Mouse (Mus musculus) forebrain, embryonic 15.5 days (tissue): ENCODE measurements around the gene Klhl6. TPM values are rescaled to one million over a fixed set of nuclear protein-coding genes. Genes with fewer than 3 reads are reported as not detected.

Experiments used
- ATAC-seq: fragments of 200-750 bp; cut with Nextera tagmentation; replicated peaks from 2 replicates; pipeline ENCODE4 v1.8.0; 2017; ENCODE audit warnings: mild to moderate bottlenecking, moderate TSS enrichment, moderate library complexity
- H3K27ac ChIP-seq: fragments of 300-500 bp; sonication (generic); replicated peaks from 2 replicates; pipeline ENCODE4 v1.5.1; 2015; ENCODE audit warnings: mild to moderate bottlenecking, inconsistent platforms
- H3K27me3 ChIP-seq: fragments of 300-500 bp; sonication (generic); 2 replicates; pipeline ENCODE4 v1.6.1; 2015; ENCODE audit warnings: inconsistent platforms
- H3K36me3 ChIP-seq: fragments of 300-500 bp; sonication (generic); 2 replicates; pipeline ENCODE4 v1.6.1; 2015; ENCODE audit warnings: mild to moderate bottlenecking, inconsistent platforms
- H3K4me1 ChIP-seq: fragments of 300-500 bp; sonication (generic); 2 replicates; pipeline ENCODE4 v1.6.1; 2015; ENCODE audit warnings: inconsistent platforms
- H3K4me2 ChIP-seq: fragments of 300-500 bp; sonication (generic); replicated peaks from 2 replicates; pipeline ENCODE4 v1.6.1; 2015; ENCODE audit warnings: mild to moderate bottlenecking, inconsistent platforms
- H3K4me3 ChIP-seq: fragments of 300-500 bp; sonication (generic); 2 replicates; pipeline ENCODE4 v1.5.1; 2015; ENCODE audit warnings: mild to moderate bottlenecking, inconsistent platforms
- H3K9ac ChIP-seq: fragments of 300-500 bp; sonication (generic); replicated peaks from 2 replicates; pipeline ENCODE4 v1.6.1; 2015; ENCODE audit warnings: mild to moderate bottlenecking, inconsistent platforms
- H3K9me3 ChIP-seq: fragments of 300-500 bp; sonication (generic); 2 replicates; pipeline ENCODE4 v1.6.1; 2016; ENCODE audit warnings: inconsistent platforms
- WGBS: fragments of 180-500 bp; shearing (Covaris S2); methylation state at CpG from one replicate; pipeline ENCODE4 v1.1.7; 2015; ENCODE audit warnings: mixed read lengths; 5-methylcytosine and 5-hydroxymethylcytosine counted together
- polyA plus RNA-seq: library from polyadenylated mRNA; unstranded; fragments of >200 nt; fragmentation: Nextera tagmentation; extraction: Ambion mirVana; gene quantifications from 2 replicates; pipeline ENCODE4 v1.2.1, GENCODE M21; 2015

Klhl6 gene
- polyA plus RNA-seq, 1 experiment from 2014 or later: 3.3 TPM

DNA sequence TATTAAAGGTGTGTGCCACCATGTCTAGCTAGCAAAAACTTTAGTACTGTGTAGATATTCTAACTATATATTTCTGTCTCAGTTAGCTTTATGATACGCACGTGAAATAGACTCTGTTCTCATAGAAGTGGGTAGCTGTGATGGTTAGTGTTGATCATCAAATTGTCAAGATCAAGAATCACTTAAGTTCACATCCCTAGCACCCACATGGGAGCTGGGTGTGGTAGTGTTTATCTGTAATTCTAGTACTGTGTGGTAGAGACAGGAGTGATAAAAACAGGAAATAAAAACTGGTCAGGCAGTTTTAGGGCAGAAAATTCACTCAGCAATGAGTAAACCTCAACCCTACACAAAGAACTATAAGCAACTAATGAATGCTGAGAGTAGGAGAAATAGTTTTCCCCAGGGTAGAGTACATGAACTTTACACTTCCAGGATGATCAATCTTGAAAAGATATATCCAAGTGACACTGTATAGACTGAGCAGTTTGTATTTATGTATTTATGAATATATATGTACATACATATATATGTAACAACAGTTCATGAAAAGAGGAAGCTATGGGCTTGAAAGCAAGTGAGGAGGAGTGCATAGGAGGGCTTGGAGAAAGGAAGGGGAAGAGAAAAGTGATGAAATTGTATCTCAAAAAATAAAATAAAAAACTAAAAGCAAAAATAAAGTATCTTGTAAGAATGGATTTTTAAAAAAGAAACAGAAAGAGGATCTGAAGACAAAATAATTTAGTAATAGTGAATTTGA, 2.2 kb upstream of the Klhl6 start:
- H3K4me1 ChIP-seq: no peaks in the 10 kb centered on the region
- WGBS: 98% methylated on average over 2 of the region's 2 CpGs
- no peak overlapping the region for H3K27ac ChIP-seq
- H3K9ac ChIP-seq: no peak overlapping the region
- 0 out of 2 replicates have a peak, but pooled peaks cover 4% of the 10 kb centered on the region for H3K9me3 ChIP-seq
- no peak overlapping the region for H3K4me3 ChIP-seq
- H3K36me3 ChIP-seq: no peaks in the 10 kb centered on the region
- ATAC-seq: no peak
- H3K4me2 ChIP-seq: no peak overlapping the region
- H3K27me3 ChIP-seq: no peaks in the 10 kb centered on the region

DNA sequence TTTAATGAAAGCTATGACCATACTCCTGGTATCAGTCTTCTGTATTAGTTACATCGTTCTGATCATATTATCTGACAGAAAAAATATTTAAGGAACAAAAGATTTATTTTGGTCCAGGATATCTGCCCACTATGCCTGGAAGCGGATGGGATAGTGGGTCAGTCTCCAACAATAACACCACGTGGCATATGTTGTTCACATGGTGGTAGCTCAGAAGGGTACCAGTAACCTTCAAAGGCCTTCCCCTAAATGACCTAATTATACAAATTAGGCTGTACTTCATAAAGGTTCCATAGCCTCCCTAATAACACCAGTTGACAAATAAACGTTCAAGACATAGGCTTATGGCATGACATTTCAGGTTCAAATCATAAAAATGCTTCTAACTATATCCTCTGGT, 722 bp upstream of the Klhl6 start:
- Histone ChIP-seq H3K27ac (no peak overlapping the region), H3K27me3 (no peaks in the 10 kb centered on the region), H3K4me2 (no peak overlapping the region), H3K9me3 (no peaks in the 10 kb centered on the region), H3K36me3 (no peaks in the 10 kb centered on the region), H3K9ac (no peak overlapping the region), H3K4me3 (no peak overlapping the region), H3K4me1 (no peaks in the 10 kb centered on the region)
- WGBS: 82% methylated on average over 4 of the region's 4 CpGs
- ATAC-seq: no peak

DNA sequence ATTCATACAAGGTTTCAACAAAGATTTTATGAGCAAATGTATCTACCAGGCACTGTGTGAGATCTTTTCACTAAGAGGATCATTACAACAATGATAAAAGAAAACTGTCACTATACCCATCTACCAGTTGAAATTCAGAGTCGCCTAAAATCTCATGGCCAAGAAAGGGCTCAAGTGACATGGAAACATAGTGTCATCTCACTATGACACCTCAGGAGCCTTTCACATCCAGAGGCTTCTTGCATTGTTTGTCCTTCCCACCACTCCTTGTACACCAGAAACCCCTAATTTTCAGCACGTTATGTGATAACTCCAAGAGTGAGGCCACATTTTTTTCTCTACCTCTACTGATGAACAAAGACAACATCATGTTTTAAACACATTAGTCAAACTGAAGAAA, 1.2 kb downstream of the Klhl6 start:
- Histone ChIP-seq H3K4me3 (no peak overlapping the region), H3K4me2 (no peak overlapping the region), H3K4me1 (no peaks in the 10 kb centered on the region), H3K27me3 (no peaks in the 10 kb centered on the region), H3K9me3 (no peaks in the 10 kb centered on the region), H3K36me3 (no peaks in the 10 kb centered on the region), H3K9ac (no peak overlapping the region), H3K27ac (no peak overlapping the region)
- WGBS: 82% methylated on average over 2 of the region's 2 CpGs
- ATAC-seq: no peak

DNA sequence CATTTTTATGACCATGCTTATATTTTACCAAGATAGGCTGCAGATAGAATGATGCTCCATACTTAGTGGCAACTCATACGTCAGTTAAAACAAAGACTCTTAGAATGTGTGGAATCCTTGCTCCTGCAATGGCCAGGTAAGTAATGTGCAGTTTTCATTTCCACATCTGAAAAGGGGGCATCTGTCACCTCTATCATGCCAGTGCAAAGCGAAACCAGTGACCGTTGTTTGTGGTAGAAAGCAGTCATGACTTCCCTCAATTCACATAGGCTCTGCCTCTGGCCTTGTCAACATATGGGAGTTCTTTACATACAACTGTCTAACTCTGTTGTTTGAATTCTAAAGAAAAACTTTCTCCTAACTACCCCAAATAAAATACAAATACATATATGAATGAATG, 1.8 kb downstream of the Klhl6 start:
- no peaks in the 10 kb centered on the region for H3K36me3 ChIP-seq
- H3K9ac ChIP-seq: no peak overlapping the region
- H3K9me3 ChIP-seq: no peaks in the 10 kb centered on the region
- no peaks in the 10 kb centered on the region for H3K4me1 ChIP-seq
- H3K4me2 ChIP-seq: no peak overlapping the region
- WGBS: 92% methylated on average over 3 of the region's 3 CpGs
- no peak for ATAC-seq
- H3K4me3 ChIP-seq: no peak overlapping the region
- no peak overlapping the region for H3K27ac ChIP-seq
- no peaks in the 10 kb centered on the region for H3K27me3 ChIP-seq

DNA sequence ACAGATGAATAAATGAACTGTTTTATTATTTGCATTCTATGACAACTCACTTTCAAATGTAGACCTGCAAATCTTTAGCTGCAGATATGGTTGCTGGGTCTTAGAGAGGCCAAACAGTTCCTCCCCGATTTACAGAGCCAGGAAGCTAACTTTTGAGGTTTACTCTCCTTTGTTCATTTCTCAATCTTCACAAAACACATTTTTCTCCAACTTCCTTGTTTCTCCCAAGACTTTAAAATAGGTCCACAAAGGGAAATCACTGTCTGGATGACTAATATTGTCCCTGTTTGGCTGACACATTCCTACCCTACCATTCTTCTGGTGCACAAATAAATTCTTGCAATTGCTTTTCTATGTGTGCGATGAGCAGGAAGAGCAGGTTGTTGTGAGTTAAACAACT, 3.1 kb downstream of the Klhl6 start:
- Histone ChIP-seq H3K4me3 (no peak overlapping the region), H3K9me3 (no peaks in the 10 kb centered on the region), H3K9ac (no peak overlapping the region), H3K27me3 (no peaks in the 10 kb centered on the region), H3K4me1 (no peaks in the 10 kb centered on the region), H3K27ac (no peak overlapping the region), H3K4me2 (no peak overlapping the region), H3K36me3 (no peaks in the 10 kb centered on the region)
- 80% methylated on average over 2 of the region's 2 CpGs for WGBS
- no peak for ATAC-seq

DNA sequence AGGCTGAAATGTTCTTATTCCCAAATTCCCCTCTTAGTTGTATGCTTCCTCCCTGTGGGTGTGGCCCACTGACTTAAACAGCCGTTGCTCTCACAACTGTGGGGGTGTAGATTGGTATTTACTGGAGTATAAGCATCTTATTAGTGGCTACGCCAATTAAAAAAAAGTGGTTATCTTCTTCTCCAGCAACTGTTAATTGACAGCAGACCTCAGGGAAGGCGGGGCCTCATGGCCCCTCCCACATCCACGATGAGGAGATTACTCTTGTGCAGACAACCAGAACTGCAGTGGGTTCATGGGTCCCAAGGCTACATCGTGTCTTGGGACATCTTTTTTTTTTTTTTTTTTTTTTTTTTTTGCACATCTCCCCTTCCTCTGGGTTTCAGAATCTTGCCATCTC, 5.6 kb downstream of the Klhl6 start:
- no peaks in the 10 kb centered on the region for H3K9me3 ChIP-seq
- ATAC-seq: no peak
- H3K9ac ChIP-seq: no peak overlapping the region
- H3K4me1 ChIP-seq: no peaks in the 10 kb centered on the region
- 63% methylated on average over 5 of the region's 5 CpGs for WGBS
- H3K27ac ChIP-seq: no peak overlapping the region
- no peaks in the 10 kb centered on the region for H3K36me3 ChIP-seq
- no peak overlapping the region for H3K4me3 ChIP-seq
- H3K27me3 ChIP-seq: no peaks in the 10 kb centered on the region
- no peak overlapping the region for H3K4me2 ChIP-seq

DNA sequence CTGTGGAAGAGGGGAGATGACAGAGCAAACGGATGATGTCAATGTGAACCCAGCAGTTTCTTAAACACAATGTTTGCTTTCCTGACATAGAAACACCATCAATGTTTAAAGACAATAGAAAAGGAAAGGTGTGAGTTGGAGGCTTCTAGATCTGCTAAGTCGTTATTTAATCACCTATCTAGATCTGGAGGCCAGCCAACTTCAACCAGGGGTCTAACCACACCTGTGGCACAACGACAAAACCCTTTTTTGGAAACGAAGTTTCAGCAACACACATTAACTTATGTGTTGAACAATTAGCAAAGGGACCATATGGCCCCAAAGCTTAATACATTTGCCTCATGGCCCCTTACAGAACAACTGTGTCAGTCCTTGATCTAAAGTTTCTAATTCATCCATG, 6.0 kb downstream of the Klhl6 start:
- no peak for ATAC-seq
- Histone ChIP-seq H3K4me3 (no peak overlapping the region), H3K27me3 (no peaks in the 10 kb centered on the region), H3K36me3 (no peaks in the 10 kb centered on the region), H3K9ac (no peak overlapping the region), H3K4me1 (no peaks in the 10 kb centered on the region), H3K4me2 (no peak overlapping the region), H3K9me3 (no peaks in the 10 kb centered on the region), H3K27ac (no peak overlapping the region)
- WGBS: 72% methylated on average over 4 of the region's 4 CpGs

DNA sequence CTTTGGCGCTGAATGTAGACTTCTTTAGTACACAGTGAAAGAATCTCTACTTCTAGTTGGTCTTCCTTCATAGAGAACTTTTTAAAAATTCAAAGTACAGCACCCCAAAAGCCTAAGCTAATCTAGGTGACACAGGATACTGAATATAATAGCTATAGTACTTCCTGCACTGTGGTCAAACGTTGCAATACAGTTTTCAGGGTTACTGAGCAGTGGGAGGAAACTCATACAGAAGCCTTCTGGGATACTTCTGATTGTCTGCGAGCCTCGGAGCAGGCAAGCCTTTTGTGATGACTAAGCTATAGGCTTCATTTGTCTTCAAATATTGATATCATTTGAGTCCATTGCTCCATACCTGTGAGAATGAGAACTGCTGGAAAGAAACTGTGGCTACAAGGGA, 7.4 kb downstream of the Klhl6 start:
- Histone ChIP-seq H3K4me2 (no peak overlapping the region), H3K9ac (no peak overlapping the region), H3K27ac (no peak overlapping the region), H3K27me3 (no peaks in the 10 kb centered on the region), H3K4me1 (no peaks in the 10 kb centered on the region), H3K9me3 (no peaks in the 10 kb centered on the region), H3K4me3 (no peak overlapping the region), H3K36me3 (no peaks in the 10 kb centered on the region)
- WGBS: 87% methylated on average over 4 of the region's 4 CpGs
- no peak for ATAC-seq

DNA sequence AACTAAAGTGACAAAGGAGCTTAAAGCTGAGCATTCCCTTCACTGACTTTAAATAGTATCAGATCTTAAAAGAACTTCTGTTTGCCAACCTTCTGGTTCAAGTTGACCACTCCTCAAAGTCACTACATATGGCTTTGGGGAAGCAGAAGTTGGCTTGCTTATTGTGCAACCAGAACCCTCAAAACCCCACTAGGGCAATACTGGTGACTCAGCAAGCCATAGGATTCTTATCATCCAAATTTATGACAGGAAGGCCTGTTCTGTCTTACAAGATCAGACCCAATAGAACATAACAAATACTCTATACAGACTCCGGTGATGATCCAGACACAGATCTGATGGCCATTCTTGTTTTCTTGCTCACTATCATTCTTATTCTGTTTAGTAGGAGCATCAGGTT, 9.4 kb downstream of the Klhl6 start:
- no peak overlapping the region for H3K4me2 ChIP-seq
- H3K4me1 ChIP-seq: no peaks in the 10 kb centered on the region
- WGBS: 97% methylated on average over 1 of the region's 1 CpGs
- ATAC-seq: no peak
- no peak overlapping the region for H3K9ac ChIP-seq
- no peaks in the 10 kb centered on the region for H3K27me3 ChIP-seq
- no peak overlapping the region for H3K27ac ChIP-seq
- no peaks in the 10 kb centered on the region for H3K9me3 ChIP-seq
- no peaks in the 10 kb centered on the region for H3K36me3 ChIP-seq
- no peak overlapping the region for H3K4me3 ChIP-seq

DNA sequence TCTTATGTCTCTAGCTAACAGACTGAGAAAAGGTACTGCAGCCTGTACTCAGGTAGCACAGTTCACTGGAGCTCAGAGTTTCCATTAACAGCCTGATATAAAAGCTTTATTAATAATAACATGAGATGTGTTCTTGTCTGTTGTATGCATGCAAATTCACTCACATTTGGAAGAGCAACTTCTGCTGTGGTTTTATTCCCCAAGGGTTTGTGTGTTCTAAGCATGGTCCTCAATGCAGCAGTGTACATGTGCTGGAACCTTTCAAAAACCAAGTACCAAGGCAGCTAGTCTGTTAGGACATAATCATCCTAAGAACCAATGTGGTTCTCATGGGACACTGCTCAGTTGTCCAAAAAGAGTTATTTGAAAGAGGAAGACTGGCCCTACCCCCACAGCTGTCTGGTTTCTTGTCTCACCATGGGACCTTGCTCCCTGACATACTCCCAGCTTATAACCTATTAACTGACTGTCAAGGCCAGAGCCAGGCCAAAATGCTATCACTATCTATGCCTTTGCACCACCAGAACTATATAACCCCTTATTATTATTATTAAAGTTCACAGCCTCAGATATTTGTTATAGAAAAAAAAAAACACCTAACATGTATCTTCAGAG, 10.0 kb downstream of the Klhl6 start:
- ATAC-seq: no peak
- Histone ChIP-seq H3K27me3 (no peaks in the 10 kb centered on the region), H3K36me3 (no peaks in the 10 kb centered on the region), H3K4me3 (no peak overlapping the region), H3K4me2 (no peak overlapping the region), H3K9ac (no peak overlapping the region), H3K9me3 (no peaks in the 10 kb centered on the region), H3K27ac (no peak overlapping the region), H3K4me1 (no peaks in the 10 kb centered on the region)

DNA sequence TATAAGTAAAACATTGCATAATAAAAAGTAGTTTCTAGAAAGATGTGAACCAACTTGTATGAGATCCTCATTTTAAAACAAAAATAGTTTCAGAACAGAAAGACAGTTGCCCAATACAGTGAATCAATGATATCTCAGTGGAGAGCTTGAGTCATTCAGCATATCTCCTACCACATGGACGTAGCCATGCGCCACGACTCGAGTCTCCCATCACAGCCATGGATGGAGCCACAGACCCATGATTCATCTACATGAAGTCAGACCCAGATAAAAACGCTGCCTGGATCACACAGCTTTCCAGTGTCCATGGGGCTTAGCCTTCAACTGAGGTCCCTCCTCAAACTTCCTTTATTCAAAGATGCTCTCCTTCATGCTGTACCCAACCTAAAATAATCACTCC, 13.3 kb downstream of the Klhl6 start:
- no peak overlapping the region for H3K27ac ChIP-seq
- no peaks in the 10 kb centered on the region for H3K27me3 ChIP-seq
- no peaks in the 10 kb centered on the region for H3K4me1 ChIP-seq
- H3K4me2 ChIP-seq: no peak overlapping the region
- H3K36me3 ChIP-seq: no peaks in the 10 kb centered on the region
- H3K9me3 ChIP-seq: no peaks in the 10 kb centered on the region
- no peak overlapping the region for H3K9ac ChIP-seq
- H3K4me3 ChIP-seq: no peak overlapping the region
- ATAC-seq: no peak
- WGBS: 93% methylated on average over 5 of the region's 5 CpGs

DNA sequence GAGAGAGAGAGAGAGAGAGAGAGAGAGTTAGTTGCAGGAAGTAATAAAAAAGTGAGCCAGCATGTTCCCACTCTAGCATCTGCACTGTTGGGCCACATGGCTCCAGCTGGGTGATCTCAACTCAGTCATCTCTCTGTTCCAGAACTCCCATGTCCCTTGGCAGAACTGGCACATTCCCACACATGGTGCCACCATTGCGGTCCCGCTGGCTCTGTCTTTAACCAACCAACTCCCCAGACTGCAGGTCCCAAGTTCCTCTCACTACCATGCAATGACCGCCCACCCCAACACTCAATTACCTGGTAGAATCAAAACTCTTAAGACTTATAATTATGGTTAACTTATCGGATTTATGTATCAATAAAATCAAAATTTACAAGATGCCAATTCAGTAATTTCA, 14.2 kb downstream of the Klhl6 start:
- H3K4me3 ChIP-seq: no peak overlapping the region
- no peaks in the 10 kb centered on the region for H3K9me3 ChIP-seq
- H3K4me2 ChIP-seq: no peak overlapping the region
- no peak for ATAC-seq
- no peak overlapping the region for H3K27ac ChIP-seq
- no peaks in the 10 kb centered on the region for H3K27me3 ChIP-seq
- no peaks in the 10 kb centered on the region for H3K4me1 ChIP-seq
- no peaks in the 10 kb centered on the region for H3K36me3 ChIP-seq
- WGBS: 94% methylated on average over 4 of the region's 4 CpGs
- H3K9ac ChIP-seq: no peak overlapping the region

DNA sequence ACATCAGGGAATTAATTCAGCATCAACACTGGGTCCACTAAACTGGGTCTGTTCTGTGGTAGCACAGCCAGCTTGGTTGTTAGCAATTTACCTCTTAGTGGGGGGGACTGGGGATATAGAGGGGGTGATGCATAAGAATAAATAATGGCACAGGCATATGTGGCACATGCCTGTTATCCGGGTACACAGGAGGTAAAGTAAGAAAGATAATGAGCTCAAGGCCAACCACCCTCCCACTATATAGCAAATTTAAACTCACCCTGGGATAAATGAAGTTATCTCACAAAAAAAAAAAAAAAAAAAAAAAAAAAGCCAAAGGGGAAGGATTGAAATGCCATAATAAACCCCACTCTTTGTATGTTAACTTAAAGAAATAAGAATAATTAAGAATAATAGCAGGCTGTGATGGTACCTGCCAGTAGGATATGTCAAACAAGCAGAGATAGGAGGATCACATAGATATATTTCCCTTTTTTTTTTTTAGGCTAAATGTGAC, 14.9 kb downstream of the Klhl6 start:
- no peak for ATAC-seq
- no peaks in the 10 kb centered on the region for H3K27me3 ChIP-seq
- no peak overlapping the region for H3K9ac ChIP-seq
- H3K36me3 ChIP-seq: no peaks in the 10 kb centered on the region
- no peak overlapping the region for H3K4me3 ChIP-seq
- WGBS: 92% methylated on average over 1 of the region's 1 CpGs
- H3K4me2 ChIP-seq: no peak overlapping the region
- H3K4me1 ChIP-seq: no peaks in the 10 kb centered on the region
- H3K27ac ChIP-seq: no peak overlapping the region
- H3K9me3 ChIP-seq: no peaks in the 10 kb centered on the region
